Mouse (Mus musculus) cerebellum, adult 11-12 months (tissue): Measurements from ENCODE around the gene Eftud2.
A peak's percentile ranks its signal among the peaks of the same experiment; 100 is the strongest.

Source experiments
- DNase-seq: peaks from one replicate; pipeline ENCODE4 v3.0.0; 2022

Eftud2 gene

DNA sequence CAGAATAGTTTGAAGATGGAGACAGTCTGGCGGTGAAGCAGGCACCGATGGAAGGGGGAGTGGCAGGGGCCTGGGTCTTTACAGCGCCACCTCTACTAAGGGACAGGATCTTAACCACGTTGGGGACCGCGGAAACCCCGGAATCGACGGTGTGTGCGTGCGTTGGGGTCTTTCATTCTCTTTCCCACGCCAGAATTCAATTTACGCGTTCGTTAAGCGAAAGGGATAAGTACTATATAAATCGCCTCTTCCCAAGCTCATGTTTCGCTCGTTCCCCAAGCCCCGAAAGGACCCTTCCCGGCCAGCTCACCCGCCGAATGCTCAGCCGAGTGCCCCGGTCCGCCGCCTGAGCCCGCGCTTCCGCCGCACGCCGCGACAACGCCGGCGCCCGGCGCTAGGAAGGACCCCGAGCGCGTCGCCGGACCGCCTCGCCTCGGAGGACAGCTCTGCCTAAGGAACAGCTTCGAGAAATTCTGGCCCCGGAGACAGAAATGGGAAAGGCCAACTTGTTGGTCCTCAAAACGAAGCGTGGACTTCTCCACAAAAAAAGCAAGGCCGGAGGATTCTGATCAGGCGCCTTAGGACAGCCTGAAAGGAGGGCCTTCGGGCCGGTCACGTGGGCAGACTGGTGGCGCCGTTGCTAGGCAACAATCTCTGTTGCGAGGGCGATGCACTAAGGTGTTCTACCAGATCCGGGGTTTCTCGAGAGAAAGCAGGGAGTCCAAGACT is at the start of gene Eftud2, which contains the start of gene Ccdc103:
Gene Eftud2, minus strand, starts transcription at position 401 of the 729 bp plus-strand sequence.
Gene Ccdc103, plus strand, starts transcription at position 620 of the 729 bp plus-strand sequence.
- DNase-seq, result peak; percentile 91

- DNase-seq, result no peak
Observed at GRCm38 (mm10) chr11:102925351-102925717, 44.5 kb upstream of the Eftud2 start.

GRCm38 (mm10) chr11:102924557-102925350 is 44.0 kb upstream of the Eftud2 start, which contains the start of gene Kif18b:
Kif18b (minus strand) TSS chr11:102925124.
- peak; percentile 90 for DNase-seq

GRCm38 (mm10) chr11:102921491-102921890 is 40.7 kb upstream of the Eftud2 start:
- no peak for DNase-seq

DNA sequence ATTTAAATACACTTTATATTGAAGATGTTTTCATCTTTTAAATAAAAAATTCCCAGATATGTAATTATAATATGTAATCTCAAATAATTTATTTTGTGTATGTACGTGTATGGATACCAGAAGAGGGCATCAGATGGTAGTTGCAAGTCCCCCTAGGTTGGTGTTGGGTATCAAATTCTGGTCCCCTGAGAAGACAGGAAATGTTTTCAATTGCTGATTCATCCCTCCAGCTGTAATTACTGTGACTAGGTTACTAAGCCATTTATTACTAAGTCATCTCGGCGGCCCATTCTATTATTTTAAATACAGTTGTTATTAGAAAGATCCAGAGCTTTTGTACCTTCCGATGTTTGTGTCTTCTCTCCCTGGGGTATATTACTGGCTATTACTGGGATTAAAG is 37.3 kb upstream of the Eftud2 start:
- DNase-seq, result no peak

GRCm38 (mm10) chr11:102915380-102915779 is 34.6 kb upstream of the Eftud2 start:
- DNase-seq, result no peak

DNA sequence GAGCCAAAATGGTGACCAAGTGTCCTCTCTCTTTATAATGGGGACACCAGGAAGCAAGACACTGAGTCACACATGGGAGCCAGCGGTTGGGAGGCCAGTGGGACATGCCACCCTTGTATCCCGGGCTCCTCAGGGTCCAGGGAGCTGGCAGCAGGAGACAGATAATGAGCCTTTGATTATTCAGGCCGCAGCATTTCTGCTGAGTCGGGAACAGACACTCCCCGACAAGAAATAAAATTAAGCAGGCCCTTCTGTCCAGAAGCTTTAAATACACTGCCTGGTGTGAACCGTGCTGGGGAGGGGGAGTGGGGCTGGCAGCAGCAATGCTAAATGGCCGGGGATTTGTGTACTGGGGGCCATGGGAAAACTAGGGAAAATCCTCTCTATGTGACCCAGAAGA is 30.6 kb upstream of the Eftud2 start:
- no peak for DNase-seq

DNA sequence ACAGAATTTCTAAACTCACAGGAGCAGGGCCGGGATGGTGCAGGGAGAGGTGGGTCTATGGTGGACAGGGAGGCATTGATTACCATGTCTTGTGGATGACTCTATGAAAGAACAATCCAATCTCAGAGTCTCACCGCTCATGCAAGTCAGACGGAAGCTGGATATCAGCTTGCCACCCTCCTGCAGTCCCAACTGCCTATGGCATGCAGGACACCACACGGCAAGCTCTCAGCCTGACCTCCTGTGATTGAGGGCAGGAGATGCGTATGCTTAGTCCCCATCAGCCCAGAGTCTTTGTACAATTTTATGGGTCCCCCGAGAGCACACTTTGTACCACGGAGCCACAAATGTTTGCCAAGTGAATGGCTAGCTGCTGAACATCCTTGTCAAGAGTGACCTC is 22.9 kb upstream of the Eftud2 start:
- no peak for DNase-seq

- no peak for DNase-seq
Observed at GRCm38 (mm10) chr11:102902107-102902506, 21.3 kb upstream of the Eftud2 start.

DNA sequence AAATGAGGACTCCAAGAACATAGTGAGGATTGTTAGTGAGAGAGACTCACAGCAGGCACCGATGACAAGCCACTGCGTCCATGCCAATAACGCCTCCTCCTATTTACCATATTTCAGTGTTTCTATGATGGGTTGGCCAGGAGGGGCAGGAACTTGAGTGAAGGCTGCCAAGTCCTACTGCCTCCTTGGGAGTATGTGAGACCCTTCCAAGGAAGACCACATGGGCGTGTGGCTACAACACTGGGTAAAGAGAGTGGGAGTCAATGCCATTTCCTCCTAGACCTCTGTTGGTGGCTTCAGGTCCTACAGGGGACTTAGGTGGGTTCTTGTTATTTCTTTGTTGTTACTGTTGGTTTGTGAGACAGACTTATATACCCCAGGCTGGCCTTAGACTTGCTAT is 20.4 kb upstream of the Eftud2 start:
- no peak for DNase-seq

DNA sequence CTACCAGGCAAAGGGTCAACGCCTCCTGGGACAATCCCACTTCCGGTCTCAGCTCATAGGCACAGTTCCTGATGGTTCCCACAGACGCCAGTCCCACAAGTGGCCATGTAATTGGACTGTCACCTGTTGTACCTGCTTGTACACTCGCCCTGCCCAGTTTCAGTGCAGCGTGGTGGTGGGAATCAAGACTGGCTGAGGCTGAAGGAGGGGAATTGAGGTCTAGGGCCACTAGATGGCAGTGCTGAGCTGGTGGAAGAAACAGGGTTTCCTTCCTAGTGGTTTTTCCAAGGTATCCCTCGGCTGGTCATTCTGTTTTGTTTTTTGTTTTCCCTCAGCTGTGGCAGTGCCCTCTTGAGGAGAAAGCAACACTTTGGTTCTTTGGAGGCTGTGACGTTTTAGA is 20.0 kb upstream of the Eftud2 start, which contains the start of gene Gfap:
Gene Gfap, minus strand, starts transcription at position 150 of the 400 bp plus-strand sequence.
- DNase-seq, result peak; percentile 74

- peak; percentile 83 for DNase-seq
Observed at GRCm38 (mm10) chr11:102898408-102898807, 17.6 kb upstream of the Eftud2 start.

- DNase-seq, result peak; percentile 7
Observed at GRCm38 (mm10) chr11:102896641-102897040, 15.9 kb upstream of the Eftud2 start.

- DNase-seq, result no peak
Observed at GRCm38 (mm10) chr11:102895779-102896178, 15.0 kb upstream of the Eftud2 start.

DNA sequence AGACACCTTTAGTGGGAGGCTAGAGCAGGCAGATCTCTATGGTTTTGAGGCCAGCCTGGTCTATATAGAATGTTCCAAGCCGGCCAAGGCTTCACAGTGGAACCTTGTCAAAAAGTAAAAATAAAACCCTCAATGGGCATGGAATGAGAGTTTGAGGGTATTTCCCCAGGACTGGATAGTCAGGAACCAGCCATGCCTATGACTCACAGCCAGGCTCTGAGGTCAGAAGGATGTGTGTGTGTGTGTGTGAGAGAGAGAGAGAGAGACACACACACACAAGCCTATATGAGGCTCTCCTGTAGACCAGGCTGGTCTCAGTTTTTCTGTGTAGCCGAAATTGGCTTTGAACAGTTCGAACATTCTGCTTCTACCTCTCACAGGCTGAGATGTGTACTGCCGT is 13.9 kb upstream of the Eftud2 start:
- DNase-seq, result no peak

DNA sequence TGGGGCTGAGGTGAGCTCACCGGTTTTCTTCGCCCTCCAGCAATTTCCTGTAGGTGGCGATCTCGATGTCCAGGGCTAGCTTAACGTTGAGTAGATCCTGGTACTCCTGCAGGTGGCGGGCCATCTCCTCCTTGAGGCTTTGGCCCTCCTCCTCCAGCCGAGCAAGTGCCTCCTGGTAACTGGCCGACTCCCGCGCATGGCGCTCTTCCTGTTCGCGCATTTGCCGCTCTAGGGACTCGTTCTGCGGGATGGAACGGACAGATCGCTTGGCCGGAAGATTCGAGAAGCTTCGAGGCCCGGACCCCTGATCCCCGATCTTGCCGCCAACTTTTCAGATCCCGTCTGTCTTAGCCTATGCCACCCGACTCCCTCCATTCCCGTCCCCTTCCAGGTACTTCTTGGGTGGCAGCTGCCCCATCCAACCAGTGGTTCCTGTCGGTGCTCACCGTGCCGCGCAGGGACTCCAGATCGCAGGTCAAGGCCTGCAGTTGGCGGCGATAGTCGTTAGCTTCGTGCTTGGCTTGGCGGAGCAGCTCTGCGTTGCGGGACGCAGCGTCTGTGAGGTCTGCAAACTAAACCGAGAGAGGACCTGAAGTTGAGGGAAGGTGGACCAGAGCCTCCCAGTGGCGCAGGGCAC is 12.3 kb upstream of the Eftud2 start:
- peak; percentile 74 for DNase-seq

DNA sequence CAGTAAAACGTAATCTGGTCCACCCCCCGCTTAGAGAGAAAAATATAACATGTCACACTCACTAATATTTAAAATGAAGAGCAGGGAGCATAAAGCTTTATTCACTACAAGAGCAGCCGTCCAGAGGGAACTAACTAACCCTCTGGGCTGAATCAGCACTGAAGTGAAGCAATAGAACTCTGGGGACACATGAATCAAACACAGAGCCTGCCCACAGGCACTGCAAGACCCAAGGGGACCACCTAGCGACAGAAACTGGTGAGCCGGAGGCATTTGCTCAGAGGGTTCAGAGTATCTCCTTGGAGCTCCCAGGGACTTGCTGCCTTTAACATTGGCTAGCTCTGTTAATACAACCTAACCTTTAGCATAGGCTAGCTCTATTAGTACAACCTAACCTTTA is 9.3 kb upstream of the Eftud2 start:
- no peak for DNase-seq

GRCm38 (mm10) chr11:102888135-102888534 is 7.3 kb upstream of the Eftud2 start:
- no peak for DNase-seq

DNA sequence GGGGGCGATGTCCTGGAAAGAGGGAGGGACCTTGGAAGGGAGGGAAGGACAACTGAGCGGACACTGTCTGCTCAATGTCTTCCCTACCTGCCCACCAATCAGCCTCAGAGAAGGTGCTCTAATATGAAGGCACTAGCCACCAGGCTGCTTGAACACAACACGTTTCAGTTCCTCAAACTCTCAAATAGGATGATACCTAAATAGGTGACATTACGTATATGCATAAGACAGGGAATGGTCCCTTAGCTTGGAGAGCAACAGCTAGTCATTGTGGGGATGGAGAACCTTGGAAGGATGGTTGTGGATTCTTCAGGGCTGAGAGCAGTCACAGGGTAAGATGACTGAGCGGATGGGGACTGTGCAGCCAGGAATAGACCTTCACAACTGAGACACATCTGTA is 6.6 kb upstream of the Eftud2 start:
- DNase-seq, result no peak

GRCm38 (mm10) chr11:102884616-102885219 is 3.9 kb upstream of the Eftud2 start, which contains the start of gene Fam187a:
Fam187a (plus strand) TSS chr11:102885169.
- DNase-seq, result no peak

- DNase-seq, result no peak
Observed at GRCm38 (mm10) chr11:102881314-102882198, 771 bp upstream of the Eftud2 start.

DNA sequence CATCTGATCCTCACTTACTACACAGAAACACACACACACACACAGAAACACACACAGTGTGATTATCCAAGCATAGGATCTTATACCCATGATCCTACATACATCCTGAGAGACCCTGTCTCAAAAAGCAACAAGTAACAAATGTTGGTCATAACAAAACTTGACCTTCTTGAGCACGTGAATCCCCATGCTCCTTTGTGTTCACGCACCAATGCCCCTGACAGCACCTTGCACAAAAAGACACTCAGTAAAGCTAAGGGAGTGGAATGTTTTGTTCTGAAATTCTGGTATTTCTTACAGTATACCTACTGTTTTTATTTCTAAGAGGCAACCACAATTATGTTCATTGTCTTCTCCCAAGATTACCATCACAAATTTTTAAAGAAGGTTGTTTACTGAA is 1.2 kb downstream of the Eftud2 start:
- DNase-seq, result no peak
